Mouse (Mus musculus) heart, postnatal 0 days (tissue): ENCODE measurements around the gene 9930022D16Rik. TPM values are rescaled to one million over a fixed set of nuclear protein-coding genes. Genes with fewer than 3 reads are reported as not detected.

Experiments
- ATAC-seq: fragments of 200-750 bp; cut with Nextera tagmentation; 2 replicates; pipeline ENCODE4 v1.8.0; 2017; ENCODE audit warnings: low read depth, moderate number of reproducible peaks, moderate library complexity; ENCODE audit not compliant: insufficient read depth
- DNase-seq: peaks from one replicate; pipeline ENCODE4 v3.0.0-alpha.2; 2016; ENCODE audit warnings: low spot score
- H3K27ac ChIP-seq: fragments of 300-500 bp; sonication (generic); 2 replicates; pipeline ENCODE4 v1.5.1; 2014; ENCODE audit warnings: low read depth, mild to moderate bottlenecking
- H3K27me3 ChIP-seq: fragments of 300-500 bp; sonication (generic); 2 replicates; pipeline ENCODE4 v1.6.1; 2014; ENCODE audit warnings: low read length, mixed read lengths; ENCODE audit not compliant: control insufficient read depth, insufficient read depth
- H3K36me3 ChIP-seq: fragments of 300-500 bp; sonication (generic); replicated peaks from 2 replicates; pipeline ENCODE4 v1.6.1; 2014; ENCODE audit warnings: low read length, mixed read lengths; ENCODE audit not compliant: control insufficient read depth, insufficient read depth
- H3K4me1 ChIP-seq: fragments of 300-500 bp; sonication (generic); 2 replicates; pipeline ENCODE4 v1.6.1; 2014; ENCODE audit warnings: antibody characterized with exemption; ENCODE audit not compliant: control insufficient read depth, insufficient read depth
- H3K4me2 ChIP-seq: fragments of 300-500 bp; sonication (generic); 2 replicates; pipeline ENCODE4 v1.6.1; 2014; ENCODE audit warnings: low read depth, mild to moderate bottlenecking, low read length, moderate library complexity
- H3K4me3 ChIP-seq: fragments of 300-500 bp; sonication (generic); 2 replicates; pipeline ENCODE4 v1.5.1; 2014; ENCODE audit warnings: low read depth, low read length
- H3K9ac ChIP-seq: fragments of 300-500 bp; sonication (generic); replicated peaks from 2 replicates; pipeline ENCODE4 v1.6.1; 2014; ENCODE audit warnings: low read depth, low read length, mixed read lengths
- H3K9me3 ChIP-seq: fragments of 300-500 bp; sonication (generic); replicated peaks from 2 replicates; pipeline ENCODE4 v1.6.1; 2016; ENCODE audit warnings: low read length; ENCODE audit not compliant: control insufficient read depth
- CTCF ChIP-seq: IDR thresholded peaks from 2 replicates; pipeline ENCODE4 v1.5.1; 2016; ENCODE audit warnings: antibody characterized with exemption, control low read depth, low read depth
- EP300 ChIP-seq: IDR thresholded peaks from 2 replicates; pipeline ENCODE4 v1.6.1; 2016; ENCODE audit warnings: antibody characterized with exemption, low read depth
- WGBS: fragments of 180-500 bp; shearing (Covaris S2); extraction: QIAGEN DNeasy Blood & Tissue Kit; methylation state at CpG from one replicate; pipeline ENCODE4 v1.1.7; 2014; 5-methylcytosine and 5-hydroxymethylcytosine counted together
- polyA plus RNA-seq: library from polyadenylated mRNA; unstranded; fragments of >200 nt; fragmentation: Nextera tagmentation; extraction: Ambion mirVana; gene quantifications from 2 replicates; pipeline ENCODE4 v1.2.1, GENCODE M21; 2015
- total RNA-seq: library from RNA; depleted of rRNA; stranded (reverse); fragments of >200 nt; gene quantifications from 2 replicates; pipeline ENCODE4 v1.2.3, GENCODE M21; 2014; ENCODE audit warnings: low replicate concordance

9930022D16Rik gene
- total and polyA plus RNA-seq, 2 experiments from 2014 or later, result not detected

DNA sequence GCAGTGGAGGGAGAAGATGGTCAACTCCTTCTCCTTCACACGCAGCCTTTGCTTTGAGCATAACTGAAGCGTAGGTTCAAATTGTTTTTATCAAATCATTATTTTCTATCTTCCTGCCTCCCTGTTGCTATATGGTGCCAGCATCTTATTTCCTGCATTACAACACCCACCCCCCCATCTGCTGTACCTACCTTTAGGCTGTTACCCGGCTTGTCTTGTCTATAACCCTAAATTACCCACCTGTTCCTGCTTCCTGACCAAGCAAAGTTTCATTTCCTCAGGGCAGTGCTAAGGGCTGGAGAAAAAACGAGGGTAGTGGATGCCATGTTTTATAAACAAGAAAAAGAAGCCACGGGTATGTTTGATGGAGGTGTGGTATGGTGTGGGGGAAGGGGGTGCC lies 7.5 kb downstream of the 9930022D16Rik start:
- Histone ChIP-seq H3K36me3 (no peaks in the 10 kb centered on the region), H3K27ac (no peak overlapping the region), H3K4me1 (no peaks in the 10 kb centered on the region), H3K4me3 (no peak overlapping the region), H3K27me3 (no peaks in the 10 kb centered on the region), H3K9me3 (peaks cover 5% of the 10 kb centered on the region; the same call in 1 of the 2 replicates), H3K4me2 (no peak overlapping the region), H3K9ac (no peak overlapping the region)
- ATAC-seq, result no peak
- WGBS, result 76% methylated on average over 5 of the region's 5 CpGs
- TF ChIP-seq CTCF (no peak), EP300 (no peak)
- no peak for DNase-seq

DNA sequence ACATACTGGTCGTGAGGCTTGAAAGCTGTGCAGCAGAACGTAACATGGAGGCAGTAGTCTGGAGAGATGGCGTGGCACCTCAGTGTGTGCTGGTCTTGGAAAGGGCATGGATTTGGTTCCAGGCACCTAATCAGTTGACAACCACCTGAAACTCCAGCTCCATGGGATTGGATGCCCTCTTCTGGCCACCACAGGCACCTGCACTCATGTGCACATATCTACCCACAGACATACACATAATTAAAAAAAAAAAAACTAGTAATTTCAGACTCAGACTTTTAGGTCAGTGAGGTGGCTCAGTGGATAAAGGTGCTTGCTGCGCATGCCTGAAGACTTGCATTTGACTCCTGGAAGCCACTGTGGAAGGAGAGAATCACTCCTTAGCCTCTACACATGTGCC lies 8.5 kb downstream of the 9930022D16Rik start:
- DNase-seq, result no peak
- Histone ChIP-seq H3K27ac (no peak overlapping the region), H3K4me1 (peaks cover 3% of the 10 kb centered on the region; the same call in 1 of the 2 replicates), H3K4me2 (no peak overlapping the region), H3K9me3 (peaks cover 5% of the 10 kb centered on the region; the same call in 1 of the 2 replicates), H3K9ac (no peak overlapping the region), H3K27me3 (no peaks in the 10 kb centered on the region), H3K4me3 (no peak overlapping the region), H3K36me3 (no peaks in the 10 kb centered on the region)
- ATAC-seq, result no peak
- TF ChIP-seq CTCF, result no peak
- TF ChIP-seq EP300, result no peak
- 98% methylated on average over 4 of the region's 4 CpGs for WGBS

DNA sequence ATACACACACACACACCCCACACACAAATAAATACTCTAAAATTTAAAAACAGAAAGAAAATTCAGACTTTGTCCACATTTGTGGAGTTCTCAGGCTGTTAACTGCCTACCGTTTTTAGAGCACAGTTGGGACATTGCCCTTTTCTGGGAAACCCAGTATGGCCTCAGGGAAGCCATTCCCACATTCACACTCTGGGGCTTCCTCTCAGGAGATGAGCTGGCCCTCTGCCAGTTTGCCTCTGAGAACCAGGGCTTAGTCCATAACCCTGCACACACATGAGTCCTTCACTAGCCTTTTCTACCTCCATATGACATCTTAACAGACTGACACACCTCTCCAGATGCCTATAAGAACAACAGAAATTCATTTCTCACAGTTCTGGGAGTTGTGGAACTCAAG lies 9.6 kb downstream of the 9930022D16Rik start:
- peaks cover 3% of the 10 kb centered on the region; the same call in 1 of the 2 replicates for H3K4me1 ChIP-seq
- no peak overlapping the region for H3K4me3 ChIP-seq
- no peak overlapping the region for H3K27ac ChIP-seq
- DNase-seq (no peak), ATAC-seq (no peak)
- H3K36me3 ChIP-seq, result no peaks in the 10 kb centered on the region
- 29% methylated on average over 1 of the region's 1 CpGs for WGBS
- H3K4me2 ChIP-seq, result no peak overlapping the region
- H3K9me3 ChIP-seq, result peaks cover 5% of the 10 kb centered on the region; the same call in 1 of the 2 replicates
- H3K27me3 ChIP-seq, result no peaks in the 10 kb centered on the region
- no peak for TF ChIP-seq EP300
- no peak for TF ChIP-seq CTCF
- no peak overlapping the region for H3K9ac ChIP-seq

DNA sequence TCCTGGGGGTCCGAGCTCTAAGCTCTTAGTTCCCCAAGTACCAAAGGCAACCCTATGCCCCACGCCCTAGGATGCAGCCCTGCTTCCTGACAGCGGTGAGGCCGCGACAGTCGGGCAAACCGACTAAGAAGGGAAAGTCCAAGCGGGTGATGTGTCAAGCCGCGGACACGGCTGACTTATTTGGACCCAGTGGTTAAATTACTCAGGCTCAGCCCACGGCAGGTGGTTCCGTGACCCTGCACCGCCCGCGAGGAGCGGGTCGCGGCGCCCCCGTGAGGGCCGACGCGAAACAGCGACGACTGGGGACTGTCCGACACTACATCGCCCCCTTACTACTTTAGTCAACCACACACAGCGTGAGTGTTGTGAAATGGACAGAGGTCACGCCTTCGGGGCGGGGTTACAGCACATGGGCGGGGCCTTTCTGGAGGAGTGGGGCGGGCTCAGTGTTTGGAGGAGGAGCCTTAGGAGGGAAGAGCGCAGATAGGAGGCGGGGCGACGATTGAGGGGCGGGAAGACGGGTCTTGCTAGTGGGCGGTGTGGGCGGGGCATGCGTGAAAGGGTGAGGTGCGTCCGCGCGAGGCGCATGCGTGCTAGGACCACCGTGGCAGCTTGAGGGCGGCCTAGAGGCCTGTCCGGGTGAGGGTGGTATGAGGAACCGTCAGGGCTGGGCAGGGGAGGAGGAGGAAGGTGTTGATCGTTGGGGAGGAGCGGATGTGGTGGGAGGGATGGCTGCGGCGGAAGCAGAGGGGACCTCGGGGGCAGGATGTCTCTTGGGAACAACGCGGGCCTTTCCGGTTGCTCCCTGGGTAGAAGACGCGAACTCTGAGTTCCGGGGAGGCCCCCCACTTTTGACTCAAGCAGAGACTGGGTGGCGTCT lies 11.9 kb downstream of the 9930022D16Rik start, which contains the start of gene Amz2:
TSS of gene Amz2 (plus strand) at position 555 of the 880 bp plus-strand sequence.
- peak within 1 kb of the TSS; percentile 72 for H3K4me2 ChIP-seq
- peaks cover 3% of the 10 kb centered on the region; the same call in 1 of the 2 replicates for H3K4me1 ChIP-seq
- no peaks in the 10 kb centered on the region for H3K27me3 ChIP-seq
- peaks cover 19% of the 10 kb centered on the region for H3K36me3 ChIP-seq
- TF ChIP-seq EP300 (no peak), CTCF (peak; percentile 78)
- WGBS, result 1% methylated on average over 65 of the region's 65 CpGs
- H3K27ac ChIP-seq, result peak within 1 kb of the TSS; percentile 90
- DNase-seq (peak; percentile 99), ATAC-seq (peak; percentile 96)
- H3K9me3 ChIP-seq, result peaks cover 5% of the 10 kb centered on the region; the same call in 1 of the 2 replicates
- peak within 1 kb of the TSS; percentile 63 for H3K9ac ChIP-seq
- H3K4me3 ChIP-seq, result peak within 1 kb of the TSS; percentile 71

DNA sequence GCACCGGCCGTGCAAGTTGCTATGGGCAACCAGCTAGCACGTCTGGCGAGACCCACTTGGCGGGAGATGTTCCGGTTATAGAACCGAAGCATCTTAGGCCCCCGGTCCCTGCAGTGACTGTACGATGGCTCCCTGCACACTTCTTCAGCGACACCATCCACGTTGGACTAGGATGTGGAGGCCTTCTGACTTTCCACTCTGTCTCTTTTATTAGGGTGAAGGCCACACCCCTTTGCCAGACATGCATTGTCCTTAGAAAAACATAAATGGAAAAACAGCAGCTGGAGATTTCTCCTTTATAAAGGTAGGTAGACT lies 12.5 kb downstream of the 9930022D16Rik start:
- ATAC-seq (no peak; the same call in 1 of the 2 replicates), DNase-seq (no peak)
- WGBS, result under 1% methylated on average over 11 of the region's 11 CpGs
- no peak for TF ChIP-seq CTCF
- TF ChIP-seq EP300, result no peak
- Histone ChIP-seq H3K9ac (peak overlapping the region; percentile 63), H3K4me3 (peak overlapping the region; percentile 71), H3K27me3 (no peaks in the 10 kb centered on the region), H3K27ac (peak overlapping the region; percentile 90), H3K9me3 (peaks cover 5% of the 10 kb centered on the region; the same call in 1 of the 2 replicates), H3K36me3 (peaks cover 23% of the 10 kb centered on the region), H3K4me2 (peak overlapping the region; percentile 72), H3K4me1 (peaks cover 3% of the 10 kb centered on the region; the same call in 1 of the 2 replicates)

GRCm38 (mm10) chr11:109427353-109427752 lies 13.6 kb downstream of the 9930022D16Rik start:
- peaks cover under 1% of the 10 kb centered on the region; the same call in 1 of the 2 replicates for H3K9me3 ChIP-seq
- no peaks in the 10 kb centered on the region for H3K27me3 ChIP-seq
- H3K36me3 ChIP-seq, result peaks cover 23% of the 10 kb centered on the region
- H3K4me2 ChIP-seq, result no peak overlapping the region
- H3K27ac ChIP-seq, result no peak overlapping the region
- no peak for TF ChIP-seq CTCF
- no peak for TF ChIP-seq EP300
- H3K9ac ChIP-seq, result no peak overlapping the region
- no peak overlapping the region for H3K4me3 ChIP-seq
- WGBS, result 95% methylated on average over 5 of the region's 5 CpGs
- ATAC-seq, result no peak
- no peak for DNase-seq
- peaks cover 3% of the 10 kb centered on the region; the same call in 1 of the 2 replicates for H3K4me1 ChIP-seq
